Mouse (Mus musculus) forebrain, embryonic 13.5 days (tissue): ENCODE measurements around the gene Elavl1. TPM values are rescaled to one million over a fixed set of nuclear protein-coding genes. Genes with fewer than 3 reads are reported as not detected.

Experiments used
- ATAC-seq: fragments of 200-750 bp; cut with Nextera tagmentation; 2 replicates; pipeline ENCODE4 v1.8.0; 2017
- H3K27ac ChIP-seq: fragments of 300-500 bp; sonication (generic); 2 replicates; pipeline ENCODE4 v1.5.1; 2015; ENCODE audit warnings: inconsistent platforms, mild to moderate bottlenecking, moderate library complexity
- H3K27me3 ChIP-seq: fragments of 300-500 bp; sonication (generic); 2 replicates; pipeline ENCODE4 v1.6.1; 2015; ENCODE audit warnings: mild to moderate bottlenecking, inconsistent platforms
- H3K36me3 ChIP-seq: fragments of 300-500 bp; sonication (generic); 2 replicates; pipeline ENCODE4 v1.6.1; 2015; ENCODE audit warnings: mild to moderate bottlenecking, inconsistent platforms; ENCODE audit not compliant: poor library complexity, severe bottlenecking
- H3K4me1 ChIP-seq: fragments of 300-500 bp; sonication (generic); 2 replicates; pipeline ENCODE4 v1.6.1; 2015; ENCODE audit warnings: inconsistent platforms
- H3K4me2 ChIP-seq: fragments of 300-500 bp; sonication (generic); 2 replicates; pipeline ENCODE4 v1.6.1; 2015; ENCODE audit warnings: inconsistent platforms, mild to moderate bottlenecking, moderate library complexity
- H3K4me3 ChIP-seq: fragments of 300-500 bp; sonication (generic); 2 replicates; pipeline ENCODE4 v1.5.1; 2015; ENCODE audit warnings: mild to moderate bottlenecking, inconsistent platforms
- H3K9ac ChIP-seq: fragments of 300-500 bp; sonication (generic); 2 replicates; pipeline ENCODE4 v1.6.1; 2015; ENCODE audit warnings: mild to moderate bottlenecking, inconsistent platforms
- H3K9me3 ChIP-seq: fragments of 300-500 bp; sonication (generic); replicated peaks from 2 replicates; pipeline ENCODE4 v1.6.1; 2016; ENCODE audit warnings: inconsistent platforms
- WGBS: fragments of 180-500 bp; shearing (Covaris S2); methylation state at CpG from one replicate; pipeline ENCODE4 v1.1.7; 2015; 5-methylcytosine and 5-hydroxymethylcytosine counted together
- polyA plus RNA-seq: library from polyadenylated mRNA; unstranded; fragments of >200 nt; fragmentation: Nextera tagmentation; extraction: Ambion mirVana; gene quantifications from 2 replicates; pipeline ENCODE4 v1.2.1, GENCODE M21; 2015

Gene Elavl1
- polyA plus RNA-seq, 1 experiment from 2014 or later: 199 TPM

DNA sequence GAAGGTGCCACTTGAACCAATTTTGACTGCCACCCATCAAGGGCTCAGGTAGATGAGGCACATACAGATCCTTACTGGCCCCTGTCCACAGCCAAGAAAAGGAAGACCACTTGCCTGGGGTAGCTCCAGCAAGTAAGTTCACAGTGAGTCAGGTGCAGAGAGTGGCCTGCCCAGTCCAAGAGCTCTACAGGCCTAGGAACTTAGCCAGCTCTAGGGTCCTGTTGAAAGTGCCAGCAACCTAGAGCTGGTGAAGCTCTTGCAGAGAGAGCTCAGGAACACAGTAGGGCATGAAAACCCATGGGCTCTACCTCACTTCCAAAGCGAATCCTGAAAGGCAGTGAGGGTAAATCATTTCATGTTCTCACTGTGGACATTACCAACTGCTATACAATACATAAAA lies 4.8 kb downstream of the Elavl1 start:
- Histone ChIP-seq H3K4me2 (no peak overlapping the region), H3K36me3 (peaks cover 30% of the 10 kb centered on the region), H3K4me3 (no peak overlapping the region), H3K9ac (no peak overlapping the region), H3K4me1 (peaks cover 40% of the 10 kb centered on the region), H3K9me3 (no peaks in the 10 kb centered on the region), H3K27me3 (no peaks in the 10 kb centered on the region), H3K27ac (no peak overlapping the region)
- ATAC-seq: no peak
- WGBS: 95% methylated on average over 1 of the region's 1 CpGs

GRCm38 (mm10) chr8:4319573-4319872 lies 5.7 kb downstream of the Elavl1 start:
- H3K27me3 ChIP-seq: no peaks in the 10 kb centered on the region
- no peak for ATAC-seq
- H3K4me3 ChIP-seq: no peak overlapping the region
- no peak overlapping the region for H3K9ac ChIP-seq
- WGBS: 97% methylated on average over 11 of the region's 11 CpGs
- no peaks in the 10 kb centered on the region for H3K9me3 ChIP-seq
- peaks cover 40% of the 10 kb centered on the region for H3K4me1 ChIP-seq
- H3K4me2 ChIP-seq: no peak overlapping the region
- H3K27ac ChIP-seq: no peak overlapping the region
- peaks cover 30% of the 10 kb centered on the region for H3K36me3 ChIP-seq

- Histone ChIP-seq H3K36me3 (peaks cover 30% of the 10 kb centered on the region), H3K27ac (no peak overlapping the region), H3K27me3 (no peaks in the 10 kb centered on the region), H3K4me2 (no peak overlapping the region), H3K4me3 (no peak overlapping the region), H3K9me3 (no peaks in the 10 kb centered on the region), H3K4me1 (peaks cover 39% of the 10 kb centered on the region), H3K9ac (no peak overlapping the region)
- no peak for ATAC-seq
- WGBS: 90% methylated on average over 2 of the region's 2 CpGs
Measured at GRCm38 (mm10) chr8:4318796-4319572, 6.2 kb downstream of the Elavl1 start.

DNA sequence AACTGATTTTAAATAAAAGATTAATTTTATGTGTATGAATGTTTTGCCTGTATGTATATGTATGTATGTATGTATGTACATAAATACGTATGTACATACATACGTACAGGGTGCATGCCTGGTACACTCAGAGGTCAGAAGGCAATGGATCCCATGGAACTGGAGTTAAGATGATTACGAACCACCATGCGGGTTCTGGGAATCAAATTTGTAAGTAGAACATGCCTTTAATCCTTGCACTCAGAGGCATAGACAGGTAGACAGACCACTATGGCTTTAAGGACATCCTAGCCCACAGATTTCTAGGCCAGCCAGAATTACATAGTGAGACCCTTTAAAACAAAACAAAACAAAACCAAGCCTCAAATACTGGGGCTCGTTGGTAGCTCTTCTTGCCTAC lies 7.1 kb downstream of the Elavl1 start:
- Histone ChIP-seq H3K36me3 (peaks cover 30% of the 10 kb centered on the region), H3K4me2 (no peak overlapping the region), H3K27ac (no peak overlapping the region), H3K27me3 (no peaks in the 10 kb centered on the region), H3K9ac (no peak overlapping the region), H3K4me3 (no peak overlapping the region), H3K9me3 (no peaks in the 10 kb centered on the region), H3K4me1 (peaks cover 30% of the 10 kb centered on the region)
- 92% methylated on average over 5 of the region's 5 CpGs for WGBS
- ATAC-seq: no peak

DNA sequence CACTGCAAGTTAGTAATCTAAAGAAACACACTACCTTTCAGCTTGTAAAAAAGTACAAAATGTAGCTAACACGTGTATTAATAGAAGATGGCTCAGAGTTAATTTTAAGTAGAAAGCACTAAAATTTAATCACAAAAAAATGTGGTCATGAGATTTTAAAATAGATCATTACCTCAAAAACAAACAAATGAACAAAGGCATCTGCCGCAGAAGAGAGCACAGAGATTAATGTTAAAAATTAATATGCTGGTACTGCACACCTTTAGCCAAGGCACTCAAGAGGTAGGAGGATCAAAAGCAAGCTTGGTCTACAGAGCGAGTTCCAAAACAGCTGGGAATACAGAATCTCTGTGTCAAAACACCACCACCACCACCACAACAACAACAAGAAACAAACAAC lies 10.4 kb downstream of the Elavl1 start:
- Histone ChIP-seq H3K27ac (no peak overlapping the region), H3K9ac (no peak overlapping the region), H3K27me3 (no peaks in the 10 kb centered on the region), H3K36me3 (peaks cover 25% of the 10 kb centered on the region), H3K9me3 (no peaks in the 10 kb centered on the region), H3K4me3 (no peak overlapping the region), H3K4me1 (peaks cover 3% of the 10 kb centered on the region; the same call in 1 of the 2 replicates), H3K4me2 (no peak overlapping the region)
- 94% methylated on average over 3 of the region's 3 CpGs for WGBS
- ATAC-seq: no peak

DNA sequence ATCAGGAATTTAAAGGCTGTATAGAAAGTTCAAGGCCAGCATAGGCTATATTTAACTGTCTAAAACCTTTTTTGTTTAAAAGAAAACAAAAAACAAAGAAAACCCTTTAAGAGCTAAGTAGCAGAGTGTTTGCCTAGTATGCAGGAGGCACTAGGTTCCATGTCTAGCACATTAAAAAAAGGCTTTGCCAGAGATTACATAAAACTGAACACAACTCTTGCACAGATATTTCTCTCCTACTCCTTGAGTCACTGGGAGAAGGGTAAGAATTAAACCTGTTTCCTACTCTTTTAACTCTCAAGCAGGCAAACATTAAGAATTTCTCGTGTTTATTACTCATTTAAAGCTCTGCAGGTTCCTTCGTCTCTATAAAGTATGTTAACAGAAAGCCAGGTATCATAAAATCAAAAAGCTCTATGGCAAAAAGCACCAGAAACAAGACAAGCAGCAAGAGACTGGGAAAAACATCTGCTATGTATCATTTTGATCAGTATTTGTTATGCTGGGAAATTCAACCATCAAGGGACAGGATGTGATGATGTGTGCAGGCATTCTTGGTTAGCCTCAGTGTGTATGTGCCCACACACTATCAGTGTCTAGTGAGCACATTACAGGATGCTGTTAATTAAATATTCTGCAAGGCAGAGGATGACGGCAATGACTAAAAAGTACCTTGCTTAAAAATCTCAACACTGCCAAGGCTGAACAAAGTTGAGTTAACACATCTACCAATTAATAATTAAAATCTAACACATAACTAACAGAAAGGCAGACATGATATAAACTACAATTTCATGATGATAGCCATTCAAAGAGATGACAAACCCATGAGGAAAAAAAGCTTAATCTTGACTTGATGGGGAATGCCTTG lies 11.7 kb downstream of the Elavl1 start:
- WGBS: 83% methylated on average over 3 of the region's 3 CpGs

DNA sequence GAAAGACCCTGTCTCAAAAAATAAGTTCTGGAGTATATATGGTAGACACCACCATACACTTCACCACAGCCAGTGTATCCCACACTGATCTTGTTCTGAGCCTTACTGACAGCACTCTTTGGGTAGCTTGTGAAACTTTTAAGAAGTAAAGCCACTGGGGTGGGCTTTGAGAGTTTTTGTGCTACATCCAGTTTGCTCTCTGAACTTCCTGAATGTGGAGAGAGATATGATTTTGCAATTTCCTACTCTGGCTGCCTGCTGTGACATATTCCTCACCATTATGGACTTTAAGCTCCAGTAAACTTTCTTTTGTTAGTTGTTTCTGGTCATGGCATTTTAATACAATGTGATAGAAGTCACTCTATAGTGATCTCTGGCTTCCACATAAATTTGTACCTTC lies 13.1 kb downstream of the Elavl1 start:
- H3K9me3 ChIP-seq: no peaks in the 10 kb centered on the region
- H3K9ac ChIP-seq: no peak overlapping the region
- no peak overlapping the region for H3K4me3 ChIP-seq
- peaks cover 3% of the 10 kb centered on the region; the same call in 1 of the 2 replicates for H3K4me1 ChIP-seq
- peaks cover 44% of the 10 kb centered on the region for H3K36me3 ChIP-seq
- no peak overlapping the region for H3K4me2 ChIP-seq
- H3K27me3 ChIP-seq: no peaks in the 10 kb centered on the region
- H3K27ac ChIP-seq: no peak overlapping the region
- no peak for ATAC-seq

More for the DNA sequence above, 11.7 kb downstream of the Elavl1 start:
- H3K4me2 ChIP-seq: no peak overlapping the region
- H3K4me3 ChIP-seq: no peak overlapping the region
- H3K9ac ChIP-seq: no peak overlapping the region
- peaks cover 3% of the 10 kb centered on the region; the same call in 1 of the 2 replicates for H3K4me1 ChIP-seq
- no peak for ATAC-seq
- no peaks in the 10 kb centered on the region for H3K27me3 ChIP-seq
- H3K27ac ChIP-seq: no peak overlapping the region
- H3K36me3 ChIP-seq: peaks cover 31% of the 10 kb centered on the region
- no peaks in the 10 kb centered on the region for H3K9me3 ChIP-seq

GRCm38 (mm10) chr8:4305838-4306237 lies 19.4 kb downstream of the Elavl1 start:
- Histone ChIP-seq H3K9me3 (no peaks in the 10 kb centered on the region), H3K4me3 (no peak overlapping the region), H3K9ac (no peak overlapping the region), H3K36me3 (peaks cover 99% of the 10 kb centered on the region), H3K27ac (no peak overlapping the region), H3K4me1 (no peaks in the 10 kb centered on the region), H3K27me3 (no peaks in the 10 kb centered on the region), H3K4me2 (no peak overlapping the region)
- ATAC-seq: no peak
- WGBS: 89% methylated on average over 2 of the region's 2 CpGs

DNA sequence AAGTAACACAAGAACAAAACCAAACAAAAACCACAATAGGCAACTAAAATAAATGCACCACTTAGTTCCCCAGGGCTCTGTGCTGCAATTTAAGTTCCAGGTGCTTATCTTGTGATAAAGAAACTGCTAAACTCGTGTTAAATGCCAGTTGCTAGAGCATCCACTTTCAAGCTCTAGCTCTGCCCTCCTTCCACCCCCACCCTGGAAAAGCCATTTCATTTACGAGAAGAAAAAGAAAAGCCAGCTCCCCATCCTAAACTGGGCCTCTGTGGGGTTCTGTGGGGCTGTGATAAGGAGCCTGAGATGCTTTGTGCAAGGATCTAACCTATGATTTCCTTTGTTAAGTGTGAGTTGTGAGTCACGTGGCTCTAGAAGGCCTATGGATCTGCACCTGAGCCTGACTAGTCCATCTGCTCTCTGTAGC lies 21.1 kb downstream of the Elavl1 start:
- H3K4me2 ChIP-seq: no peak overlapping the region
- H3K27ac ChIP-seq: no peak overlapping the region
- peaks cover 98% of the 10 kb centered on the region for H3K36me3 ChIP-seq
- H3K4me3 ChIP-seq: no peak overlapping the region
- ATAC-seq: no peak
- WGBS: 83% methylated on average over 3 of the region's 3 CpGs
- H3K9me3 ChIP-seq: no peaks in the 10 kb centered on the region
- no peaks in the 10 kb centered on the region for H3K4me1 ChIP-seq
- H3K27me3 ChIP-seq: no peaks in the 10 kb centered on the region
- no peak overlapping the region for H3K9ac ChIP-seq

GRCm38 (mm10) chr8:4297822-4298221 lies 27.4 kb downstream of the Elavl1 start:
- peaks cover 96% of the 10 kb centered on the region for H3K36me3 ChIP-seq
- no peak overlapping the region for H3K4me3 ChIP-seq
- H3K27ac ChIP-seq: no peak overlapping the region
- no peak for ATAC-seq
- WGBS: 95% methylated on average over 4 of the region's 4 CpGs
- H3K9ac ChIP-seq: no peak overlapping the region
- H3K27me3 ChIP-seq: no peaks in the 10 kb centered on the region
- H3K9me3 ChIP-seq: no peaks in the 10 kb centered on the region
- H3K4me1 ChIP-seq: no peaks in the 10 kb centered on the region
- no peak overlapping the region for H3K4me2 ChIP-seq

- Histone ChIP-seq H3K27ac (no peak overlapping the region), H3K36me3 (peaks cover 90% of the 10 kb centered on the region), H3K9me3 (no peaks in the 10 kb centered on the region), H3K4me2 (no peak overlapping the region), H3K9ac (no peak overlapping the region), H3K4me3 (no peak overlapping the region), H3K4me1 (no peaks in the 10 kb centered on the region), H3K27me3 (no peaks in the 10 kb centered on the region)
- no peak for ATAC-seq
- 87% methylated on average over 5 of the region's 5 CpGs for WGBS
Measured at GRCm38 (mm10) chr8:4292738-4293137, 32.5 kb downstream of the Elavl1 start.

DNA sequence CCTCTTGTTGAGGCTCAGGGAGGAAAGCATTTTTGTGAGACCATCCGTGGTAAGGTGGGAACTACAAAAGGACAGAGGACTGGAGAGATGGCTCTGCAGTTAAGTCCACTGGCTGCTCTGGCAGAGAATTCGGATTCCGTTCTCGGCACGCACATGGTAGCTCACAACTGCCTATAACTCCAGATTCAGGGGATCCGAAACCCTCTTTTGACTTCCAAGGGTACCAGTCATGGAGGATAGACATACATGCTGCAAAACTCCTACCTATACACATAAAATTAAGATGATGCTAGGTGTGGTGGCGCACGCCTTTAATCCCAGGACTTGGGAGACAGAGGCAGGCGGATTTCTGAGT lies 49.1 kb downstream of the Elavl1 start:
- no peak; the same call in 1 of the 2 replicates for ATAC-seq
- H3K36me3 ChIP-seq: peaks cover 28% of the 10 kb centered on the region
- peaks cover 12% of the 10 kb centered on the region for H3K4me1 ChIP-seq
- H3K9me3 ChIP-seq: no peaks in the 10 kb centered on the region
- H3K4me3 ChIP-seq: peak overlapping the region; percentile 81
- peak overlapping the region; percentile 81 for H3K4me2 ChIP-seq
- 30% methylated on average over 9 of the region's 9 CpGs for WGBS
- peak overlapping the region; percentile 86 for H3K9ac ChIP-seq
- peak overlapping the region; percentile 73 for H3K27ac ChIP-seq
- H3K27me3 ChIP-seq: no peaks in the 10 kb centered on the region
